Mouse (Mus musculus) embryonic facial prominence, embryonic 12.5 days (tissue): Measurements from ENCODE around the gene Clock. TPM values are rescaled to one million over a fixed set of nuclear protein-coding genes. Genes with fewer than 3 reads are reported as not detected.

ENCODE experiments used
- ATAC-seq: fragments of 200-750 bp; cut with Nextera tagmentation; 2 replicates; pipeline ENCODE4 v1.8.0; 2017; ENCODE audit not compliant: insufficient number of reproducible peaks, insufficient read depth, low FRiP score, low TSS enrichment
- H3K27ac ChIP-seq: fragments of 300-500 bp; sonication (generic); 2 replicates; pipeline ENCODE4 v1.5.1; 2016; ENCODE audit warnings: mild to moderate bottlenecking
- H3K27me3 ChIP-seq: fragments of 300-500 bp; sonication (generic); 2 replicates; pipeline ENCODE4 v1.6.1; 2016; ENCODE audit warnings: mild to moderate bottlenecking, moderate library complexity
- H3K36me3 ChIP-seq: fragments of 300-500 bp; sonication (generic); 2 replicates; pipeline ENCODE4 v1.6.1; 2016; ENCODE audit warnings: mild to moderate bottlenecking
- H3K4me1 ChIP-seq: fragments of 300-500 bp; sonication (generic); 2 replicates; pipeline ENCODE4 v1.6.1; 2016
- H3K4me2 ChIP-seq: fragments of 300-500 bp; sonication (generic); replicated peaks from 2 replicates; pipeline ENCODE4 v1.6.1; 2016; ENCODE audit warnings: mild to moderate bottlenecking, moderate library complexity
- H3K4me3 ChIP-seq: fragments of 300-500 bp; sonication (generic); 2 replicates; pipeline ENCODE4 v1.5.1; 2016; ENCODE audit warnings: mild to moderate bottlenecking
- H3K9ac ChIP-seq: fragments of 300-500 bp; sonication (generic); 2 replicates; pipeline ENCODE4 v1.6.1; 2016; ENCODE audit warnings: mild to moderate bottlenecking, moderate library complexity
- H3K9me3 ChIP-seq: fragments of 300-500 bp; sonication (generic); 2 replicates; pipeline ENCODE4 v1.6.1; 2016; ENCODE audit warnings: mild to moderate bottlenecking, moderate library complexity
- whole genome bisulfite sequencing: fragments of 180-500 bp; shearing (Covaris S2); methylation state at CpG from one replicate; pipeline ENCODE4 v1.1.7; 2016; 5-methylcytosine and 5-hydroxymethylcytosine counted together
- polyA plus RNA-seq: library from polyadenylated mRNA; unstranded; fragments of >200 nt; fragmentation: Nextera tagmentation; extraction: Ambion mirVana; gene quantifications from 2 replicates; pipeline ENCODE4 v1.2.1, GENCODE M21; 2016

Gene Clock
- polyA plus RNA-seq, 1 experiment from 2014 or later: 13.2 TPM

- no peak overlapping the region for H3K4me2 ChIP-seq
- no peak overlapping the region for H3K9ac ChIP-seq
- H3K4me3 ChIP-seq: no peak overlapping the region
- no peak for ATAC-seq
- H3K4me1 ChIP-seq: peaks cover 11% of the 10 kb centered on the region; the same call in 1 of the 2 replicates
- H3K27ac ChIP-seq: no peak overlapping the region
- H3K36me3 ChIP-seq: peaks cover 23% of the 10 kb centered on the region
- WGBS: 88% methylated on average over 6 of the region's 6 CpGs
- H3K27me3 ChIP-seq: no peaks in the 10 kb centered on the region
- no peaks in the 10 kb centered on the region for H3K9me3 ChIP-seq
These were observed 110.1 kb downstream of the Clock start for GRCm38 (mm10) chr5:76194377-76194945.

GRCm38 (mm10) chr5:76193075-76193474 is 111.5 kb downstream of the Clock start:
- Histone ChIP-seq H3K4me1 (peaks cover 15% of the 10 kb centered on the region; the same call in 1 of the 2 replicates), H3K27me3 (no peaks in the 10 kb centered on the region), H3K9me3 (no peaks in the 10 kb centered on the region), H3K36me3 (peaks cover 23% of the 10 kb centered on the region), H3K4me2 (no peak overlapping the region), H3K4me3 (no peak overlapping the region), H3K9ac (no peak overlapping the region), H3K27ac (no peak overlapping the region)
- ATAC-seq: no peak

GRCm38 (mm10) chr5:76190609-76191008 is 114.0 kb downstream of the Clock start:
- 90% methylated on average over 4 of the region's 4 CpGs for WGBS
- peaks cover 23% of the 10 kb centered on the region for H3K4me1 ChIP-seq
- H3K36me3 ChIP-seq: peaks cover 20% of the 10 kb centered on the region; the same call in 1 of the 2 replicates
- no peak overlapping the region for H3K9ac ChIP-seq
- no peak for ATAC-seq
- no peak overlapping the region for H3K4me3 ChIP-seq
- H3K27ac ChIP-seq: no peak overlapping the region
- no peaks in the 10 kb centered on the region for H3K27me3 ChIP-seq
- H3K9me3 ChIP-seq: no peaks in the 10 kb centered on the region
- H3K4me2 ChIP-seq: no peak overlapping the region

GRCm38 (mm10) chr5:76187885-76188284 is 116.7 kb downstream of the Clock start:
- WGBS: 87% methylated on average over 5 of the region's 5 CpGs
- no peaks in the 10 kb centered on the region for H3K9me3 ChIP-seq
- ATAC-seq: no peak
- no peak overlapping the region for H3K4me2 ChIP-seq
- H3K27ac ChIP-seq: no peak overlapping the region
- peaks cover 14% of the 10 kb centered on the region; the same call in 1 of the 2 replicates for H3K36me3 ChIP-seq
- no peak overlapping the region for H3K9ac ChIP-seq
- H3K4me1 ChIP-seq: peaks cover 34% of the 10 kb centered on the region
- H3K27me3 ChIP-seq: no peaks in the 10 kb centered on the region
- no peak overlapping the region for H3K4me3 ChIP-seq

GRCm38 (mm10) chr5:76184286-76185080 is 120.1 kb downstream of the Clock start:
- Histone ChIP-seq H3K4me2 (peak overlapping the region; percentile 78), H3K27ac (peak overlapping the region; percentile 97), H3K4me1 (peaks cover 31% of the 10 kb centered on the region), H3K4me3 (peak overlapping the region; percentile 95), H3K36me3 (0 out of 2 replicates have a peak, but pooled peaks cover 5% of the 10 kb centered on the region), H3K9ac (peak overlapping the region; percentile 97), H3K27me3 (no peaks in the 10 kb centered on the region), H3K9me3 (no peaks in the 10 kb centered on the region)
- 4% methylated on average over 38 of the region's 38 CpGs for WGBS
- ATAC-seq: peak; percentile 90

- Histone ChIP-seq H3K4me1 (peaks cover 27% of the 10 kb centered on the region), H3K4me3 (peak within 1 kb of the TSS; percentile 95), H3K27ac (peak within 1 kb of the TSS; percentile 97), H3K9ac (peak within 1 kb of the TSS; percentile 97), H3K9me3 (no peaks in the 10 kb centered on the region), H3K27me3 (no peaks in the 10 kb centered on the region), H3K36me3 (0 out of 2 replicates have a peak, but pooled peaks cover 5% of the 10 kb centered on the region), H3K4me2 (peak within 1 kb of the TSS; percentile 78)
- WGBS: under 1% methylated on average over 62 of the region's 62 CpGs
- ATAC-seq: peak; percentile 95
These were observed 120.8 kb downstream of the Clock start, which contains the start of gene Tmem165 for GRCm38 (mm10) chr5:76183750-76184261. Gene Tmem165 (plus strand): TSS chr5:76183880.

GRCm38 (mm10) chr5:76183043-76183749 is 121.4 kb downstream of the Clock start:
- H3K4me3 ChIP-seq: peak overlapping the region; percentile 95
- H3K4me1 ChIP-seq: peaks cover 27% of the 10 kb centered on the region
- no peak; the same call in 1 of the 2 replicates for ATAC-seq
- H3K27ac ChIP-seq: peak overlapping the region; percentile 97; the same call in 1 of the 2 replicates
- no peaks in the 10 kb centered on the region for H3K27me3 ChIP-seq
- 39% methylated on average over 17 of the region's 17 CpGs for WGBS
- peak overlapping the region; percentile 78 for H3K4me2 ChIP-seq
- 0 out of 2 replicates have a peak, but pooled peaks cover 5% of the 10 kb centered on the region for H3K36me3 ChIP-seq
- peak overlapping the region; percentile 97; the same call in 1 of the 2 replicates for H3K9ac ChIP-seq
- no peaks in the 10 kb centered on the region for H3K9me3 ChIP-seq

GRCm38 (mm10) chr5:76182326-76182725 is 122.3 kb downstream of the Clock start:
- Histone ChIP-seq H3K4me3 (no peak overlapping the region), H3K9me3 (no peaks in the 10 kb centered on the region), H3K4me2 (no peak overlapping the region), H3K27ac (0 out of 2 replicates have a peak overlapping the region, but pooled peaks have one; percentile 41), H3K4me1 (peaks cover 27% of the 10 kb centered on the region), H3K9ac (no peak overlapping the region), H3K36me3 (0 out of 2 replicates have a peak, but pooled peaks cover 5% of the 10 kb centered on the region), H3K27me3 (no peaks in the 10 kb centered on the region)
- 43% methylated on average over 3 of the region's 3 CpGs for WGBS
- ATAC-seq: no peak

- H3K9ac ChIP-seq: no peak overlapping the region
- H3K9me3 ChIP-seq: no peaks in the 10 kb centered on the region
- no peaks in the 10 kb centered on the region for H3K27me3 ChIP-seq
- WGBS: 89% methylated on average over 5 of the region's 5 CpGs
- no peak overlapping the region for H3K4me3 ChIP-seq
- peaks cover 20% of the 10 kb centered on the region for H3K4me1 ChIP-seq
- ATAC-seq: no peak
- H3K4me2 ChIP-seq: no peak overlapping the region
- H3K27ac ChIP-seq: no peak overlapping the region
- H3K36me3 ChIP-seq: no peaks in the 10 kb centered on the region
These were observed 124.8 kb downstream of the Clock start for GRCm38 (mm10) chr5:76179791-76180190.

GRCm38 (mm10) chr5:76179171-76179570 is 125.4 kb downstream of the Clock start:
- WGBS: 95% methylated on average over 5 of the region's 5 CpGs
- no peak overlapping the region for H3K4me3 ChIP-seq

GRCm38 (mm10) chr5:76177664-76178063 is 126.9 kb downstream of the Clock start:
- H3K27ac ChIP-seq: no peak overlapping the region
- no peak overlapping the region for H3K4me2 ChIP-seq
- H3K9me3 ChIP-seq: no peaks in the 10 kb centered on the region
- peaks cover 14% of the 10 kb centered on the region for H3K4me1 ChIP-seq
- H3K4me3 ChIP-seq: no peak overlapping the region
- no peaks in the 10 kb centered on the region for H3K36me3 ChIP-seq
- H3K9ac ChIP-seq: no peak overlapping the region
- ATAC-seq: no peak
- H3K27me3 ChIP-seq: no peaks in the 10 kb centered on the region
- 82% methylated on average over 7 of the region's 7 CpGs for WGBS

More at GRCm38 (mm10) chr5:76179171-76179570, 125.4 kb downstream of the Clock start:
- no peak for ATAC-seq
- H3K27me3 ChIP-seq: no peaks in the 10 kb centered on the region
- H3K9ac ChIP-seq: no peak overlapping the region
- no peak overlapping the region for H3K4me2 ChIP-seq
- no peaks in the 10 kb centered on the region for H3K9me3 ChIP-seq
- H3K36me3 ChIP-seq: no peaks in the 10 kb centered on the region
- no peak overlapping the region for H3K27ac ChIP-seq
- peaks cover 20% of the 10 kb centered on the region for H3K4me1 ChIP-seq
